Mouse (Mus musculus) cerebellum, adult 11 months (tissue): Measurements from ENCODE around the gene Itfg2.
A peak's percentile ranks its signal among the peaks of the same experiment; 100 is the strongest.

Source experiments
- DNase-seq: peaks from one replicate; pipeline ENCODE4 v3.0.0; 2022

The Itfg2 gene

DNA sequence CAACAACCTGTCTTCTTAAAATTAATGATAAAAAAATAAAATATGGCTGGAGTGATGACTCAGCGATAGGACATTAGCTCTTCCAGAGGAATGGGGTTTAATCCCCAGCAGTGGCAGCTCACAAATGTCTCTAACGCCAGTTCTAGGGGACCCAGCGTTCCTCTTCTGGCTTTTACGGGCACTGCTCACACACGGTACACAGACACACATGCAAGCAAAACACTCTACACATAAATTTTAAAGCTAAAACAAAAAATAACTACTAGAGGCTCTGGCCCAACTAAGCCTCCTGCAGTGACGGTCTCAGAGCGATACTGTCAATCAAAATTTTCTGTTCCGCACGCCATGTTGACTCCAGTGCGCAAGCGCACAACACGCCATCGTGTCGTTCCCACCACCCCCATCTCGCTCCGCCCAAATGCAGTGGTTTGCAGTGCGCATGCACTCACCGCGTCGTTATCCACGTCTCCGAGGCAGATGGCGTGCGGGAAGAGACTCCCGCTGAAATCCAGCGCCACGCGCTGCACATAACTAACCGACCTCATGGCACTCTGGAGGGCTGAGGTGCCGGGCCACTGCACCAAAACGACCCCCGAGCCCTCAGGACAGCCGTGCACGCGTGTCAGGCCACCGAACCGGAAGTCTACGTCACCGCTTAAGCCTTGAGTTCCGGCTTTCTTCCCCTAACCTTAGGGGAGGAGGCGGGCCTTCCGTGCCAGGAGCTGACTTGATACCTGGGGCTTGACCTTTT is at the start of gene Itfg2:
Gene Itfg2 (minus strand): TSS at position 663 of the 751 bp plus-strand sequence.
- peak; percentile 97 for DNase-seq

- no peak for DNase-seq
Measured at GRCm38 (mm10) chr6:128474112-128474511, 49.4 kb upstream of the Itfg2 start.

DNA sequence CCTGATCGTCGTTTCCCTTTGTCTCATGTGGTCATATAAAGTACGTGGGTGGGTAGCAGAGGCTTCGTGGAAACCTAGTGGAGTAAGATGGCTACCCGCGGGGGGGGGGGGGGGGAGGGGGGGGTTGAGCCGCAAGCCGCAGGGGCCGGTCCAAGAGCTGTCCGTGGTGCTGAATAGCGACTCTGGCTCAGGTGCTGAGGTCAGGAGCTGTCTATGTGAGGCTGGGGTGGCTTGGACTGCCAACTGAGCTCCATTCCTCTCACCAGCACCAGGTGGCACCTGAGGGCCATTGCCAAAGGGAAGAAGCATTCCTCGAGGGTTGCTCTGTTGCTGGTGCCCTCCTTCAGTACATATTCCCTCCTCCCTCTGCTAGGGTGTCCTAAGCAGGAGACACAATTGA is 44.7 kb upstream of the Itfg2 start:
- peak; percentile 6 for DNase-seq

- no peak for DNase-seq
Measured at GRCm38 (mm10) chr6:128467298-128467697, 42.6 kb upstream of the Itfg2 start.

GRCm38 (mm10) chr6:128466563-128466962 is 41.8 kb upstream of the Itfg2 start:
- DNase-seq, result no peak

GRCm38 (mm10) chr6:128466043-128466442 is 41.3 kb upstream of the Itfg2 start:
- DNase-seq, result no peak

DNA sequence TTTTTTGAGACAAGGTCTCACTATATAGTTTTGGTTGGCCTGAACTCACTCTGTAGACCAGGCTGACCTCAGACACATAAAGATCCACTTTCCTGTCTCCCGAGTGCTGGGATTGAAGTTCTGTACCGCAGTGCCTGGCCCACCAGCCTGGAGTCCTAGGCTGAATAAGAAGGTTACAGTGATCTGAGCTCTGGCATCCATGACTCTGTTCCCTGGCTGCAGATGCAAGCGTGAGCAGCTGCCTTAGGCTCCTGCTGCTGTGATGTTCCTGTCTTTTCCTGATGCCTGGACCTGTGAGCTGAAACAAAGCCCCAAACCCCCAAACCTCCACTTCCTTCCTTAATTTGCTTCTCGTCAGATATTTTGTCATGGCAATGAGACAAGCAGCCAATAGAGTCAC is 40.3 kb upstream of the Itfg2 start:
- no peak for DNase-seq

- DNase-seq, result no peak
Measured at GRCm38 (mm10) chr6:128461606-128462005, 36.9 kb upstream of the Itfg2 start.

DNA sequence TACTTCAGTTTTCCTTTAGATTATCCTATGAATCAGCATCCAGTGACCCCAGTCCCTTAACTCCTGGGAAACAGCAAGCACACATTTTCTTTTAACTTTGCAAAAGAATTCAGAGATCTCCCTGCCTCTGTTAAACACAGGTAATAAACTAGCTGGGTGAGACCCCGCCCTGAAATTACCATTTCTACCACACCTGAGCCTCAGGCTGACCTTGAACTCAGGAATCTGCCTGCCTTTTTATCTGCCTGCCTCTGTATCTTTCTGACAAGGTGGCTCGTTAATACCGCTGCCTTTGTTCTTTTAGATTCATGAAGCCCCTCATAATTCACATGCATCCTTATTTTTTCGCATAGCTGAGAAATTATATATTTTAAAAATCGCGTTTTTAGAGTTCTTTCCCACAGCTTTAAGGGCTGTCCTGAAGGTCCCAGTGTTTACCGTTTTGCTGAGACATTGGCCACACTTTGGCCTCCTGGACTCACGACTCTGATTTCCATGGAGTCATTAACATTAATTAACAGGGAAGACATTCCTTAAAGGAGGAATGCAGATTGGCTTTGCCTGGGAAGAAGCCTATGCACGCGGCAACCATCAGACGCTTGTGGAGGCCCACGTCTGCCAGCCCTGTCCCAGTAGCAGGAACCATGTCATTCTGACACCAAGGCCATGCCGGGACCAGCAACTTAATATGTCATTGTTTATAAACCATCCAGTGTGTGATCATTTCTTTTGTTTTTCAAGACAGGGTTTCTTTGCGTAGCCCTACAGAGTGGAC is 36.2 kb upstream of the Itfg2 start:
- no peak for DNase-seq

DNA sequence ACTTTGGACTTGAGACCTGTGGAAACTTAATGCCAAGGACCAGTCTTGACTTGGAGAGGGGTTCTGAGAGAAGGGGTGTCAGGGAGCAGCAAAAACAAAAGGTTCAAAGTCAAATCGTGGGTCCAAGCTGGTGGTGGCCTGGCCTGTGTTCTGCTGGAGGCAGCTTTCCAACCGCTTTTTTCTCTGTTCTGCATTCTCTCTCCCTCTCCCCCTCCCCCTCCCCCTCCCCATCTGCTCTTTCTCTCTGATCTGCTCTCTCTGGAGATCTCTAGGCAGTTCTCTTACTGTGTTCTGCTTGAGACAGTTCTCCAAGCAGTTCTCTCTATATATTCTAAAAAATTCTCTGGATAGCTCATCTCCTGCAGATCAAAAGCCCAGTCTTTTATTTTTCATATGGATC is 35.6 kb upstream of the Itfg2 start:
- DNase-seq, result no peak

GRCm38 (mm10) chr6:128457186-128457585 is 32.5 kb upstream of the Itfg2 start:
- no peak for DNase-seq

DNA sequence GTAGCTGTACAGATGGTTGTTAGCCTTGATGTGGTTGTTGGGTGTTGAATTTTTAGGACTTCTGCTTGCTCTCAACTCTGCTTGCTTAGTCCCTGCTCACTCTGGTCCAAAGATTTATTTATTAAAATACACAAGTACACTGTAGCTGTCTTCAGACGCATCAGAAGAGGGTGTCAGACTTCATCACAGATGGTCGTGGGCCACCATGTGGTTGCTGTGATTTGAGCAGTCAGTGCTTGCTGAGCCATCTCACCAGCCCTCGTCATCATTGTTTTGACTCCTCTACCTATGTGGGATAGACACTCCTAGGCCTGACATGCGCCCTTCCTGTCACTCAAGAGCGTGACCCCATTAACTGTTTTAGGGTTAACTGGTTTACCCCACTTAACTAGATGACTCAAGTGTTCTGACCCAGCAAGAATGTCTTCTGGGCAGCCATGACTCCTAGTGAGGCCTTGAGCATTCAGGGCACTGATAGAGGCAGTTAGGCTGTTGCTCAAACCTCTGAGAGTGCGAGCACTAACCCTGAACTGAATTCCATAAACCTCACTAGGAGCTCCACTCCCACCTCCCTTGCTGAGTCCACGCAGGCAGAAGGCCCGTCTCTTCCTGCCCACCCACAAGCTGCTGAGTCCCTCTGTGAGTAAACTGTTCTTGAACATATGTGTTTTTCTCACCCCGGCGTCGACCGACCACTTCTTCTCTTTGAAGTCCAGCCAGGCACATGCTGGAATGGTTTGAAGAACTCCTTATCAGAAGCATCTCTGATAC is 31.3 kb upstream of the Itfg2 start:
- no peak for DNase-seq

GRCm38 (mm10) chr6:128447063-128447462 is 22.3 kb upstream of the Itfg2 start:
- no peak for DNase-seq

- DNase-seq, result no peak
Measured at GRCm38 (mm10) chr6:128445761-128446535, 21.2 kb upstream of the Itfg2 start.

DNA sequence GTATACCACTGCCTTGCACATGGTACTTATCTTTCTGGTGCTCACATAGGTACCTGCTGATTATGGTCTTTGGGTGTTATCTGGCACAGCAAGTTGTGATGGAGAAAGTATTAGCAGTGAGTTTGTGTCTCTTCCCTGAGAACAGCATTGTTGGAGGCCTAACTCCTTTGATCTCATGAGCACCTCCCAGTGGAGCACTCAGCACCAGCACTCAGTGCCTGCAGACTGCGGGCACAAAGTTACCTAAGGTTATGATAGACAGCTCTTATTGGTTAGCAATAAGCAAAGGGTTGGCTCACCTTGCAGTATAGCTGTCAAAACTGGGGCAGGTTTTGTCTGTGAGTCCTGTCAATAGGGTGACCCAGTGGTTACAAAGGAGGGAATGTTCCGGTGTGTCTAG is 15.5 kb upstream of the Itfg2 start:
- DNase-seq, result no peak

GRCm38 (mm10) chr6:128438871-128439341 is 14.2 kb upstream of the Itfg2 start:
- DNase-seq, result no peak

GRCm38 (mm10) chr6:128438317-128438870 is 13.7 kb upstream of the Itfg2 start, which contains the start of gene Fkbp4:
Gene Fkbp4 (minus strand): TSS chr6:128438677.
- DNase-seq, result peak; percentile 91

DNA sequence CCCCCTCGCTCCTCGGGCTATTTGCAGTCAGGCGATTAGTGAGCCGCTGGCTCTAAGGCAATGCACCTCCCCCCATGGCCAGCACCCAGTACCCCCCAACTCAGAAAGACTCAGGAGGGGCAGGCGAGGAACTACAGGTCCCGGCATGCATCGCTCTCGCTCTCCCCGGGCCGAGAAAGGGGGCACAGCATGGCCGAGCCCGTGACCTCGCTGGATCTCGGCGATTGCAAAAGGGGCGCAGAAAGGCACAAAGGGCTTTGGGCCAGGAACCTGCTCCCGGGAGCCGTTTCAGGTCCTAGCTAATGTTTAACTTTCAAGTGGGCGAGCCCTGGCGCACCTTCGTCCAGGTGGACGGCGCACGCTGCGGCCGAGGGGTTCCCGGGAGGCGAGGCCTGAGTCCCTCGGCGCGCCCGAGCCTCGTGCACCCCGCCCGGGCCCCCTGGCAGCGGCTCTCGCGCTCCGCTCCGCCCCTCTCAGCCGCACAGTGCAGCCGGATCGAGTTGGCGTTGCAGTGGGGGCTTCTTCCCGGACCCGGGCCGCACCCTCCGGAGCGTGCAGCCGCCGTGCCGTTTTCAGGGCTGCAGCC is 13.1 kb upstream of the Itfg2 start:
- DNase-seq, result peak; percentile 67

DNA sequence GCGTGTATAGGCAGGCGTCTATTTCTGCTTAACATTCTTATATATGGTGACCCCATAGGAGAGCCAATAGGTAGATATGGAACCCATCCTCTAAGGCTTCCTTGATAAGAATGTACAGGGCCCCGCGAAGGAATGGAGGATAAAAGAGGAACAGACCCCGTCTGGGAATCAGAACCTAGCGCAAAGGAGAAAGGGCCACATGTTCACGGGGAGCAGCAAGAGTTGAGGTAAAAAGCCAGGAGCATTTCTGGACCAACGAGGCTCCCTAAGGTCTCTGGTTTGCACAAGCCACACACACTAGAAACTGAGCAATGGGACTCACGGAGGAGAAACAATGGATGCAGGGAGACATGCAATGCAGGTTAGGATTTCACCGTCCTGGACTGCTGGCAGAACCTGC is 12.6 kb upstream of the Itfg2 start:
- no peak for DNase-seq

GRCm38 (mm10) chr6:128436356-128437005 is 11.8 kb upstream of the Itfg2 start:
- DNase-seq, result no peak

GRCm38 (mm10) chr6:128435474-128435873 is 10.7 kb upstream of the Itfg2 start:
- peak; percentile 76 for DNase-seq
